Mouse (Mus musculus) kidney, postnatal 0 days (tissue): ENCODE measurements around the gene Traf3ip3. TPM values are rescaled to one million over a fixed set of nuclear protein-coding genes. Genes with fewer than 3 reads are reported as not detected.

ENCODE experiments used
- ATAC-seq: fragments of 200-750 bp; cut with Nextera tagmentation; replicated peaks from 2 replicates; pipeline ENCODE4 v1.8.0; 2017; ENCODE audit warnings: low read depth, moderate number of reproducible peaks, moderate TSS enrichment, moderate library complexity; ENCODE audit not compliant: low FRiP score
- DNase-seq: peaks from one replicate; pipeline ENCODE4 v3.0.0-alpha.2; 2016; ENCODE audit warnings: low spot score
- H3K27ac ChIP-seq: fragments of 300-500 bp; sonication (generic); 2 replicates; pipeline ENCODE4 v1.5.1; 2014; ENCODE audit warnings: mild to moderate bottlenecking
- H3K27me3 ChIP-seq: fragments of 300-500 bp; sonication (generic); 2 replicates; pipeline ENCODE4 v1.6.1; 2014; ENCODE audit warnings: low read length, mixed read lengths; ENCODE audit not compliant: insufficient read depth
- H3K36me3 ChIP-seq: fragments of 300-500 bp; sonication (generic); 2 replicates; pipeline ENCODE4 v1.6.1; 2014; ENCODE audit warnings: low read length, mixed read lengths; ENCODE audit not compliant: insufficient read depth
- H3K4me1 ChIP-seq: fragments of 300-500 bp; sonication (generic); replicated peaks from 2 replicates; pipeline ENCODE4 v1.6.1; 2014; ENCODE audit warnings: antibody characterized with exemption, low read length, mixed read lengths; ENCODE audit not compliant: insufficient read depth
- H3K4me2 ChIP-seq: fragments of 300-500 bp; sonication (generic); 2 replicates; pipeline ENCODE4 v1.6.1; 2014; ENCODE audit warnings: mild to moderate bottlenecking, low read length, moderate library complexity, mixed read lengths
- H3K4me3 ChIP-seq: fragments of 300-500 bp; sonication (generic); replicated peaks from 2 replicates; pipeline ENCODE4 v1.5.1; 2014; ENCODE audit warnings: low read depth, low read length
- H3K9ac ChIP-seq: fragments of 300-500 bp; sonication (generic); 2 replicates; pipeline ENCODE4 v1.6.1; 2014; ENCODE audit warnings: low read depth, low read length
- H3K9me3 ChIP-seq: fragments of 300-500 bp; sonication (generic); replicated peaks from 2 replicates; pipeline ENCODE4 v1.6.1; 2016; ENCODE audit warnings: low read length, inconsistent platforms, mixed read lengths
- CTCF ChIP-seq: IDR thresholded peaks from 2 replicates; pipeline ENCODE4 v1.5.1; 2016; ENCODE audit warnings: antibody characterized with exemption, low read depth, mild to moderate bottlenecking, moderate library complexity
- WGBS: fragments of 180-500 bp; shearing (Covaris S2); extraction: QIAGEN DNeasy Blood & Tissue Kit; methylation state at CpG from one replicate; pipeline ENCODE4 v1.1.7; 2014; 5-methylcytosine and 5-hydroxymethylcytosine counted together
- polyA plus RNA-seq: library from polyadenylated mRNA; unstranded; fragments of >200 nt; fragmentation: Nextera tagmentation; extraction: Ambion mirVana; gene quantifications from 2 replicates; pipeline ENCODE4 v1.2.1, GENCODE M21; 2015

Gene Traf3ip3
- polyA plus RNA-seq, 1 experiment from 2014 or later, result 1.4 TPM

GRCm38 (mm10) chr1:193151134-193151533, 50.4 kb downstream of the Traf3ip3 start:
- Histone ChIP-seq H3K4me2 (no peak overlapping the region), H3K9ac (no peak overlapping the region), H3K9me3 (no peaks in the 10 kb centered on the region), H3K36me3 (no peaks in the 10 kb centered on the region), H3K4me1 (peaks cover 3% of the 10 kb centered on the region; the same call in 1 of the 2 replicates), H3K27ac (no peak overlapping the region), H3K4me3 (no peak overlapping the region), H3K27me3 (no peaks in the 10 kb centered on the region)
- 47% methylated on average over 7 of the region's 7 CpGs for WGBS
- DNase-seq (no peak), ATAC-seq (no peak)
- TF ChIP-seq CTCF, result no peak

GRCm38 (mm10) chr1:193149231-193149630, 52.3 kb downstream of the Traf3ip3 start:
- no peak for ATAC-seq
- no peak for DNase-seq
- WGBS, result 62% methylated on average over 3 of the region's 3 CpGs

GRCm38 (mm10) chr1:193146416-193146815, 55.1 kb downstream of the Traf3ip3 start:
- DNase-seq, result no peak
- TF ChIP-seq CTCF, result no peak
- H3K27ac ChIP-seq, result no peak overlapping the region

More at GRCm38 (mm10) chr1:193149231-193149630, 52.3 kb downstream of the Traf3ip3 start:
- H3K27me3 ChIP-seq, result no peaks in the 10 kb centered on the region
- no peaks in the 10 kb centered on the region for H3K36me3 ChIP-seq
- H3K9ac ChIP-seq, result no peak overlapping the region
- no peak overlapping the region for H3K27ac ChIP-seq
- H3K4me3 ChIP-seq, result no peak overlapping the region
- 0 out of 2 replicates have a peak, but pooled peaks cover 3% of the 10 kb centered on the region for H3K4me1 ChIP-seq
- TF ChIP-seq CTCF, result no peak
- H3K9me3 ChIP-seq, result no peaks in the 10 kb centered on the region
- no peak overlapping the region for H3K4me2 ChIP-seq

GRCm38 (mm10) chr1:193145101-193145500, 56.4 kb downstream of the Traf3ip3 start:
- H3K9me3 ChIP-seq, result no peaks in the 10 kb centered on the region
- no peak for TF ChIP-seq CTCF
- WGBS, result 82% methylated on average over 4 of the region's 4 CpGs
- H3K27ac ChIP-seq, result no peak overlapping the region
- H3K27me3 ChIP-seq, result no peaks in the 10 kb centered on the region
- no peaks in the 10 kb centered on the region for H3K4me1 ChIP-seq
- no peak overlapping the region for H3K4me3 ChIP-seq
- H3K4me2 ChIP-seq, result no peak overlapping the region
- no peaks in the 10 kb centered on the region for H3K36me3 ChIP-seq
- no peak overlapping the region for H3K9ac ChIP-seq
- ATAC-seq (no peak), DNase-seq (no peak)

More at GRCm38 (mm10) chr1:193146416-193146815, 55.1 kb downstream of the Traf3ip3 start:
- H3K9ac ChIP-seq, result no peak overlapping the region
- no peaks in the 10 kb centered on the region for H3K36me3 ChIP-seq
- H3K4me1 ChIP-seq, result no peaks in the 10 kb centered on the region
- H3K4me2 ChIP-seq, result no peak overlapping the region
- H3K9me3 ChIP-seq, result no peaks in the 10 kb centered on the region
- no peak for ATAC-seq
- H3K27me3 ChIP-seq, result no peaks in the 10 kb centered on the region
- no peak overlapping the region for H3K4me3 ChIP-seq
- WGBS, result 86% methylated on average over 1 of the region's 1 CpGs

- no peaks in the 10 kb centered on the region for H3K36me3 ChIP-seq
- no peaks in the 10 kb centered on the region for H3K9me3 ChIP-seq
- no peak overlapping the region for H3K4me3 ChIP-seq
- 91% methylated on average over 6 of the region's 6 CpGs for WGBS
- H3K27me3 ChIP-seq, result no peaks in the 10 kb centered on the region
- ATAC-seq (no peak), DNase-seq (no peak)
- no peak overlapping the region for H3K4me2 ChIP-seq
- no peaks in the 10 kb centered on the region for H3K4me1 ChIP-seq
- TF ChIP-seq CTCF, result no peak
- no peak overlapping the region for H3K27ac ChIP-seq
- H3K9ac ChIP-seq, result no peak overlapping the region
Observed at GRCm38 (mm10) chr1:193144516-193144915, 57.0 kb downstream of the Traf3ip3 start.

GRCm38 (mm10) chr1:193142517-193143062, 58.9 kb downstream of the Traf3ip3 start:
- Histone ChIP-seq H3K4me2 (no peak overlapping the region), H3K4me1 (no peaks in the 10 kb centered on the region), H3K36me3 (no peaks in the 10 kb centered on the region), H3K9ac (no peak overlapping the region), H3K9me3 (no peaks in the 10 kb centered on the region), H3K27me3 (no peaks in the 10 kb centered on the region), H3K27ac (no peak overlapping the region), H3K4me3 (no peak overlapping the region)
- DNase-seq (no peak), ATAC-seq (no peak)
- 79% methylated on average over 8 of the region's 8 CpGs for WGBS
- no peak for TF ChIP-seq CTCF

- no peaks in the 10 kb centered on the region for H3K27me3 ChIP-seq
- no peaks in the 10 kb centered on the region for H3K9me3 ChIP-seq
- no peak overlapping the region for H3K4me2 ChIP-seq
- no peak for TF ChIP-seq CTCF
- no peak overlapping the region for H3K4me3 ChIP-seq
- H3K27ac ChIP-seq, result no peak overlapping the region; the same call in 1 of the 2 replicates
- no peak overlapping the region for H3K9ac ChIP-seq
- no peak for DNase-seq
- H3K4me1 ChIP-seq, result no peaks in the 10 kb centered on the region
- WGBS, result 64% methylated on average over 7 of the region's 7 CpGs
- no peaks in the 10 kb centered on the region for H3K36me3 ChIP-seq
- ATAC-seq, result no peak
Observed at GRCm38 (mm10) chr1:193141118-193141517, 60.4 kb downstream of the Traf3ip3 start.
